Mouse (Mus musculus) heart, postnatal 0 days (tissue): ENCODE data around the gene Pdxdc1.

ENCODE experiments used
- CTCF ChIP-seq: IDR thresholded peaks from 2 replicates; pipeline ENCODE4 v1.5.1; 2016; ENCODE audit warnings: antibody characterized with exemption, control low read depth, low read depth
- EP300 ChIP-seq: IDR thresholded peaks from 2 replicates; pipeline ENCODE4 v1.6.1; 2016; ENCODE audit warnings: antibody characterized with exemption, low read depth

DNA sequence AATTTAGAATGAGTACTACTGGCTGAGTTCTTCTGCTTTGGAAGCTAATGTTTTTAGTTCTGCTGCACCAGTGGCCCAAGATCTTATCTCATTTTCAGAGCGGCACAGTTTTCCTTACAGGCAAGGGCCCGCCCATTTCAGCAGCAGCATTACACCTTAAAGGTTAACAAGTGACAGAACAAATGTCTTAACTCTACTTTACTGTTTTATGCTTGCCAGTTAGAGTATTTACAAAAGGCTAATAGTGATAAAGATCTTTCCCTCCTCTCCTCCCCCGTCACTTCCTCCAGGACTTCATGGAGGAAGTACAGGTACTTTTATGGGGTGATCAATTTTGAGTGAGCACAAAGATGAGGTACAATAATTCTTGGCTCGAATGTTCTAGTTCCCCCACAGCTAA, 36.9 kb downstream of the Pdxdc1 start:
- TF ChIP-seq CTCF = no peak
- TF ChIP-seq EP300 = no peak
